Mouse (Mus musculus): ENCODE measurements around the gene Rufy2. TPM values are rescaled to one million over a fixed set of nuclear protein-coding genes. Genes with fewer than 3 reads are reported as not detected.

The Rufy2 gene
- polyA plus RNA-seq (2015; fragmentation: Nextera tagmentation; extraction: Ambion mirVana): 21.9 TPM in 2 replicates

DNA sequence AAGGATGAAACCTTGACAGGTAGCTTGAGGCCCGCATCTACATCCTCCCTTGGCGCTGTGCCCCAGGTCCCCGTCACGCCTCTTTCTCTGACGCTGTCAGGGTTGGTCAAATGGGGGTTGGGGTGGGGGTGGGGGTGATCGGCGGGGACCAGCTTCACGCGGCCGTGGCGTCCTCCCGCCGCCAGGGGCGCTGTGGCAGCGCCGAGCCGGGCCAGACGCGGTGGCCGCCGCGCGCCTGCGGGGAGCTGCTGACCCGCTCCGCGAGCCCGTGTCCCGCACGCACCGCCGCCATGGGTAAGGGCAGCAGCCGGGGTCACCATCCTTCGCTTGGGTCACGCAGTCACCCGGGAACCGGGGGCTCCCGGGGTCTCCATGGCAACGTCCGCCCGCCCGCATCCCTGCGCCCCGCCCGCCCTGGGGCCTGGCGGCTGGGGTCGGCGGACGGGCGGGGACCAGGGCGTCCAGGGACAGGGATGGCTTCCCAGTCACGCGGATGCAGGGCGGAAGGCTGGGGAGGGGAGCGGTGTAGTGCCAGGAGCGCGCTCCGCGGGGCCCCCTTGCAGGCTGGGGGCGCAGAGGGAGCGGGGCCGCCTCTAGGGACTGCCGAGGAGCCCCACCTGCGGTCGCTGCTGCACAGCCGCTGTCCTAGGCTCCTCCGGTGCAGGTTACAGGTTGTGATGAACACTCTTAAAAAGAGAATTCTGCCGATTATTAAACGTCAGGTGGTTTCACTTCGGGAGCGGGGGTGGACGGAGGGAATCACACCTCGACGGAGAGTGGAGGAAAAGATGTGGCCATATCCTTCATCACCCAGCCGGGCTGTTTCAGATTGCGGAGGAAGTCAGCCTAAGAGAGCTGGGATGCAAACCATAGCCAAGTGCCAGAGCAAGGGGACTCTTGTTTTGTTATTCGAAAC lies at the start of gene Rufy2:
Gene Rufy2, plus strand, starts transcription at position 185 of the 916 bp plus-strand sequence.
- Histone ChIP-seq H3K36me3 (ENCODE audit: control insufficient read depth, insufficient read depth, low read length) (no peaks in the 10 kb centered on the region), H3K9ac (ENCODE audit: low read length) (peak within 1 kb of the TSS; percentile 92), H3K27ac (ENCODE audit: low read length) (peak within 1 kb of the TSS; percentile 49; the same call in 1 of the 2 replicates), H3K9me3 (replicated peaks; ENCODE audit: control insufficient read depth, low read length) (no peaks in the 10 kb centered on the region), H3K4me2 (ENCODE audit: low read depth, low read length) (peak within 1 kb of the TSS; percentile 65), H3K4me1 (ENCODE audit: control insufficient read depth, insufficient read depth, low read length) (peaks cover 3% of the 10 kb centered on the region; the same call in 1 of the 2 replicates), H3K27me3 (ENCODE audit: control insufficient read depth, insufficient read depth, low read length) (no peaks in the 10 kb centered on the region), H3K4me3 (replicated peaks; ENCODE audit: low read length) (peak within 1 kb of the TSS; percentile 95)
- WGBS: under 1% methylated on average over 77 of the region's 77 CpGs
- peak; percentile 91 for ATAC-seq (ENCODE audit: insufficient read depth, low FRiP score)

DNA sequence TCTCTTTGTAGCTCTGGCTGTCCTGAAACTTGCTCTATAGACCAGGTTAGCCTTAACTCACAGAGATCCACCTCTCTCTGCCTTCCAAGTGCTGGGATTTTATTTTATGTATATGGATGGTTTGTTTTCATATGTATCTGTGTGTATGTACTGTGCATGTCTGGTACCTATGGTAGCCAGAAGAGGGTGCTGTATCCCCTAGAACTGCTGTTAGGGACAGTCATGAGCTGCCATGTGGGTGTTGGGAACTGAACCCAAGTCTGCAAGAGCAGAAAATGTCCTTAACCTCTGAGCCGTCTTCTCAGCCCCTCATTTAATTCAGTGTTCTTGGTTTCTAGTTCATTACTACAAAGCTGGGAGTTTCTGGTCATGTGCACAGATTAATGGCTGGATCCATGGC lies 47.6 kb upstream of the Rufy2 start:
- H3K9me3 ChIP-seq (replicated peaks; ENCODE audit: control insufficient read depth, low read length): no peaks in the 10 kb centered on the region
- H3K36me3 ChIP-seq (ENCODE audit: control insufficient read depth, insufficient read depth, low read length): peaks cover 7% of the 10 kb centered on the region; the same call in 1 of the 2 replicates
- H3K4me2 ChIP-seq (ENCODE audit: low read depth, low read length): no peak overlapping the region
- H3K9ac ChIP-seq (ENCODE audit: low read length): no peak overlapping the region
- ATAC-seq (ENCODE audit: insufficient read depth, low FRiP score): no peak
- WGBS: 97% methylated on average over 1 of the region's 1 CpGs
- H3K4me3 ChIP-seq (replicated peaks; ENCODE audit: low read length): no peak overlapping the region
- H3K27ac ChIP-seq (ENCODE audit: low read length): no peak overlapping the region
- H3K27me3 ChIP-seq (ENCODE audit: control insufficient read depth, insufficient read depth, low read length): no peaks in the 10 kb centered on the region
- H3K4me1 ChIP-seq (ENCODE audit: control insufficient read depth, insufficient read depth, low read length): no peaks in the 10 kb centered on the region

DNA sequence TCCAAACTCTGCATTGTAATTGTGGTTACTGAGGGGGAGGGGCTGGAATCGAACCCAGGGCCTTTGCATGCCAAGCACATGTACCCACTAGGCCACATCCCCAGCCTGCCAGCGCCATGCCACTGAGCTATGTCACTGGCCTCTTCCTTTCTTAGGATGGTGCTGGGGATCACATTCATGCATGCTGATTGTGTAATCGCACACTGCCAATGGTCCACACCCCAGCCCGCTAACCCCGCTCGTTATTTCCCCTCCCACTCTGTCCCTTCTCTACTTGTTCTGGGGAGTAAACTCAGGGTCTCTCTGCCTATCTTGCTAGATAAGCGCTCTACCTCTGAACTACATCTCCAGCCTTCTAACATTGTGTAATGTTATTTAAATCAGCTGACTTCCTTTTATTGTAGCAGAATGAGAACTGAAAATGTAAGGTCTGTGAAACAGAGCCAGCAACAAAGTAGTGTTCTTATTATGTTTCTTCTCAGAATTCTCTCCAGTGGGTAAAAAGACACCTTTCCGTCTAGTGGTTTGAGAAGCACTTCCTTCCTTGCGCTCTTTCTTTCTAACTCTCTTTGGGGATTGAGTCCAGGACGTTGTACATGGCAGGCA lies 34.9 kb upstream of the Rufy2 start:
- H3K4me3 ChIP-seq (replicated peaks; ENCODE audit: low read length): no peak overlapping the region
- no peaks in the 10 kb centered on the region for H3K9me3 ChIP-seq (replicated peaks; ENCODE audit: control insufficient read depth, low read length)
- peaks cover 10% of the 10 kb centered on the region for H3K36me3 ChIP-seq (ENCODE audit: control insufficient read depth, insufficient read depth, low read length)
- no peak overlapping the region for H3K27ac ChIP-seq (ENCODE audit: low read length)
- no peak overlapping the region for H3K4me2 ChIP-seq (ENCODE audit: low read depth, low read length)
- WGBS: 81% methylated on average over 10 of the region's 10 CpGs
- no peak overlapping the region for H3K9ac ChIP-seq (ENCODE audit: low read length)
- H3K4me1 ChIP-seq (ENCODE audit: control insufficient read depth, insufficient read depth, low read length): no peaks in the 10 kb centered on the region; the same call in 1 of the 2 replicates
- no peak for ATAC-seq (ENCODE audit: insufficient read depth, low FRiP score)
- H3K27me3 ChIP-seq (ENCODE audit: control insufficient read depth, insufficient read depth, low read length): no peaks in the 10 kb centered on the region

GRCm38 (mm10) chr10:62946738-62947471 lies 33.1 kb upstream of the Rufy2 start, which contains the start of gene Dna2:
Gene Dna2, plus strand, starts transcription at chr10:62947026.
- Histone ChIP-seq H3K4me1 (ENCODE audit: control insufficient read depth, insufficient read depth, low read length) (no peaks in the 10 kb centered on the region; the same call in 1 of the 2 replicates), H3K9me3 (replicated peaks; ENCODE audit: control insufficient read depth, low read length) (no peaks in the 10 kb centered on the region), H3K27ac (ENCODE audit: low read length) (peak within 1 kb of the TSS; percentile 75), H3K4me2 (ENCODE audit: low read depth, low read length) (peak within 1 kb of the TSS; percentile 85), H3K4me3 (replicated peaks; ENCODE audit: low read length) (peak within 1 kb of the TSS; percentile 77), H3K27me3 (ENCODE audit: control insufficient read depth, insufficient read depth, low read length) (no peaks in the 10 kb centered on the region), H3K36me3 (ENCODE audit: control insufficient read depth, insufficient read depth, low read length) (peaks cover 10% of the 10 kb centered on the region), H3K9ac (ENCODE audit: low read length) (peak within 1 kb of the TSS; percentile 88)
- WGBS: under 1% methylated on average over 68 of the region's 68 CpGs
- ATAC-seq (ENCODE audit: insufficient read depth, low FRiP score): peak; percentile 91

GRCm38 (mm10) chr10:62948551-62948950 lies 31.5 kb upstream of the Rufy2 start:
- Histone ChIP-seq H3K4me2 (ENCODE audit: low read depth, low read length) (no peak overlapping the region), H3K4me3 (replicated peaks; ENCODE audit: low read length) (no peak overlapping the region), H3K9me3 (replicated peaks; ENCODE audit: control insufficient read depth, low read length) (no peaks in the 10 kb centered on the region), H3K4me1 (ENCODE audit: control insufficient read depth, insufficient read depth, low read length) (no peaks in the 10 kb centered on the region; the same call in 1 of the 2 replicates), H3K27ac (ENCODE audit: low read length) (no peak overlapping the region), H3K27me3 (ENCODE audit: control insufficient read depth, insufficient read depth, low read length) (no peaks in the 10 kb centered on the region), H3K36me3 (ENCODE audit: control insufficient read depth, insufficient read depth, low read length) (0 out of 2 replicates have a peak, but pooled peaks cover 7% of the 10 kb centered on the region), H3K9ac (ENCODE audit: low read length) (no peak overlapping the region)
- no peak for ATAC-seq (ENCODE audit: insufficient read depth, low FRiP score)
- WGBS: 87% methylated on average over 7 of the region's 7 CpGs

DNA sequence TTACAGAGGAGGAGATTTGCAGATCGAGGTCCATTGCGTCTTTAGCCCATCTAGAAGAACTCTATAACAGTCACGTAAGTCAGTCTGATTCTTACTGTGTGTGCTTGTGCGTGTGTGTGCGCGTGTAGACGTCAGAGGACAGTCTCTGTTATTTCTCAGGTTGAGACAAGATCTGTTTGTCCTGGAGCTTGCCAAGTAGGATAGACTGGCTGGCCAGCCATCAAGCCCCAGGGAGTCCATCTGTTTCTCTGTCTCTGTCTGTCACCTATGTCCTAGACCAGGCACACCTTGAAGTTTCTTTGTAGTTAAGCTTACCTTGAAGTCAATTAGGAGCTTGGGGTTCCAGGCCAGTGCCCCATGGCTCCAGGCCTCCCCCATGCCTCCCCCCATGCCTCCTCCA lies 16.1 kb upstream of the Rufy2 start:
- no peak for ATAC-seq (ENCODE audit: insufficient read depth, low FRiP score)
- 94% methylated on average over 7 of the region's 7 CpGs for WGBS
- Histone ChIP-seq H3K27me3 (ENCODE audit: control insufficient read depth, insufficient read depth, low read length) (no peaks in the 10 kb centered on the region), H3K4me3 (replicated peaks; ENCODE audit: low read length) (no peak overlapping the region), H3K9ac (ENCODE audit: low read length) (no peak overlapping the region), H3K4me2 (ENCODE audit: low read depth, low read length) (no peak overlapping the region), H3K36me3 (ENCODE audit: control insufficient read depth, insufficient read depth, low read length) (peaks cover 8% of the 10 kb centered on the region; the same call in 1 of the 2 replicates), H3K4me1 (ENCODE audit: control insufficient read depth, insufficient read depth, low read length) (no peaks in the 10 kb centered on the region), H3K9me3 (replicated peaks; ENCODE audit: control insufficient read depth, low read length) (no peaks in the 10 kb centered on the region), H3K27ac (ENCODE audit: low read length) (no peak overlapping the region)

- ATAC-seq (ENCODE audit: insufficient read depth, low FRiP score): no peak
- H3K27me3 ChIP-seq (ENCODE audit: control insufficient read depth, insufficient read depth, low read length): no peaks in the 10 kb centered on the region
- H3K27ac ChIP-seq (ENCODE audit: low read length): no peak overlapping the region
- 92% methylated on average over 11 of the region's 11 CpGs for WGBS
- no peak overlapping the region for H3K4me2 ChIP-seq (ENCODE audit: low read depth, low read length)
- no peaks in the 10 kb centered on the region for H3K4me1 ChIP-seq (ENCODE audit: control insufficient read depth, insufficient read depth, low read length)
- peaks cover 11% of the 10 kb centered on the region; the same call in 1 of the 2 replicates for H3K36me3 ChIP-seq (ENCODE audit: control insufficient read depth, insufficient read depth, low read length)
- H3K9ac ChIP-seq (ENCODE audit: low read length): no peak overlapping the region
- H3K9me3 ChIP-seq (replicated peaks; ENCODE audit: control insufficient read depth, low read length): no peaks in the 10 kb centered on the region
- no peak overlapping the region for H3K4me3 ChIP-seq (replicated peaks; ENCODE audit: low read length)
Observed at GRCm38 (mm10) chr10:62965796-62966195, 14.2 kb upstream of the Rufy2 start.

DNA sequence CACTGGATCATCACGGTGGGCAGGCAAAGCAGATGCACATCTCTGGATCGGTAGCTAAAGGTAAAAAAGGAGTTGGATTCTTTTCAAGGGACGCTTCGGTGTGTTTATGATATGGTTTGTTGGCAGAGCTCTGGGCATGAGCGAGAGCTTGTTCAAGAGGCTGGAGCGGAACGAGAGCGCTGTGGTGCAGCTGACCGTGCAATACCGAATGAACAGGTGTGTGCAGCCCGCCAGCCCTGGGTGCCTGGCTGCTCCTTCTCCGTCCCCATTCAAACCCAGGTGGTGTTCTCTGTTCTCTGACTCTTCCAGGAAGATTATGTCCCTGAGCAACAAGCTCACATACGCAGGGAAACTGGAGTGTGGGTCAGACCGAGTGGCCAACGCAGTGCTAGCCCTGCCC lies 13.7 kb upstream of the Rufy2 start:
- Histone ChIP-seq H3K4me3 (replicated peaks; ENCODE audit: low read length) (no peak overlapping the region), H3K9ac (ENCODE audit: low read length) (no peak overlapping the region), H3K4me1 (ENCODE audit: control insufficient read depth, insufficient read depth, low read length) (no peaks in the 10 kb centered on the region), H3K9me3 (replicated peaks; ENCODE audit: control insufficient read depth, low read length) (no peaks in the 10 kb centered on the region), H3K36me3 (ENCODE audit: control insufficient read depth, insufficient read depth, low read length) (peaks cover 11% of the 10 kb centered on the region; the same call in 1 of the 2 replicates), H3K27me3 (ENCODE audit: control insufficient read depth, insufficient read depth, low read length) (no peaks in the 10 kb centered on the region), H3K27ac (ENCODE audit: low read length) (no peak overlapping the region), H3K4me2 (ENCODE audit: low read depth, low read length) (no peak overlapping the region)
- WGBS: 87% methylated on average over 15 of the region's 15 CpGs
- ATAC-seq (ENCODE audit: insufficient read depth, low FRiP score): no peak

Data from stomach, embryonic 16.5 days (tissue).